Mouse (Mus musculus): Measurements from ENCODE around the gene Hoxd8. TPM values are rescaled to one million over a fixed set of nuclear protein-coding genes. Genes with fewer than 3 reads are reported as not detected.

Gene Hoxd8
- polyA plus RNA-seq, 1 experiment from 2014 or later = 2.6 TPM

GRCm38 (mm10) chr2:74728303-74728680 lies 23.9 kb downstream of the Hoxd8 start:
- H3K4me2 ChIP-seq (replicated peaks; ENCODE audit: low read depth, low read length) = no peak overlapping the region; the same call in 1 of the 2 replicates
- H3K9me3 ChIP-seq (ENCODE audit: control insufficient read depth, low read depth, low read length) = no peaks in the 10 kb centered on the region
- H3K27ac ChIP-seq (ENCODE audit: low read length) = no peak overlapping the region
- no peaks in the 10 kb centered on the region for H3K36me3 ChIP-seq (ENCODE audit: control insufficient read depth, insufficient read depth, low read length)
- H3K4me1 ChIP-seq (ENCODE audit: control insufficient read depth, insufficient read depth, low read length) = no peaks in the 10 kb centered on the region
- ATAC-seq (ENCODE audit: insufficient number of reproducible peaks, insufficient read depth, low FRiP score, low read depth) = no peak
- H3K9ac ChIP-seq (replicated peaks; ENCODE audit: low read depth, low read length) = no peak overlapping the region; the same call in 1 of the 2 replicates
- 38% methylated on average over 13 of the region's 13 CpGs for WGBS
- H3K4me3 ChIP-seq (ENCODE audit: low read depth, low read length) = peak overlapping the region; percentile 7; the same call in 1 of the 2 replicates
- peaks cover 67% of the 10 kb centered on the region for H3K27me3 ChIP-seq (ENCODE audit: control insufficient read depth, insufficient read depth, low read length)

- Histone ChIP-seq H3K9me3 (ENCODE audit: control insufficient read depth, low read depth, low read length) (no peaks in the 10 kb centered on the region), H3K36me3 (ENCODE audit: control insufficient read depth, insufficient read depth, low read length) (no peaks in the 10 kb centered on the region), H3K4me2 (replicated peaks; ENCODE audit: low read depth, low read length) (no peak overlapping the region), H3K4me1 (ENCODE audit: control insufficient read depth, insufficient read depth, low read length) (no peaks in the 10 kb centered on the region), H3K9ac (replicated peaks; ENCODE audit: low read depth, low read length) (no peak overlapping the region), H3K27ac (ENCODE audit: low read length) (no peak overlapping the region), H3K4me3 (ENCODE audit: low read depth, low read length) (no peak overlapping the region), H3K27me3 (ENCODE audit: control insufficient read depth, insufficient read depth, low read length) (peaks cover 57% of the 10 kb centered on the region)
- WGBS = 21% methylated on average over 8 of the region's 8 CpGs
- ATAC-seq (ENCODE audit: insufficient number of reproducible peaks, insufficient read depth, low FRiP score, low read depth) = no peak
These were observed 25.9 kb downstream of the Hoxd8 start for GRCm38 (mm10) chr2:74730331-74730730.

- Histone ChIP-seq H3K9ac (replicated peaks; ENCODE audit: low read depth, low read length) (no peak overlapping the region), H3K4me1 (ENCODE audit: control insufficient read depth, insufficient read depth, low read length) (no peaks in the 10 kb centered on the region), H3K27ac (ENCODE audit: low read length) (no peak overlapping the region), H3K4me3 (ENCODE audit: low read depth, low read length) (no peak overlapping the region), H3K36me3 (ENCODE audit: control insufficient read depth, insufficient read depth, low read length) (no peaks in the 10 kb centered on the region), H3K4me2 (replicated peaks; ENCODE audit: low read depth, low read length) (no peak overlapping the region), H3K9me3 (ENCODE audit: control insufficient read depth, low read depth, low read length) (no peaks in the 10 kb centered on the region), H3K27me3 (ENCODE audit: control insufficient read depth, insufficient read depth, low read length) (peaks cover 52% of the 10 kb centered on the region)
- no peak for ATAC-seq (ENCODE audit: insufficient number of reproducible peaks, insufficient read depth, low FRiP score, low read depth)
These were observed 26.6 kb downstream of the Hoxd8 start for GRCm38 (mm10) chr2:74731055-74731454.

- peaks cover 50% of the 10 kb centered on the region for H3K27me3 ChIP-seq (ENCODE audit: control insufficient read depth, insufficient read depth, low read length)
- H3K9me3 ChIP-seq (ENCODE audit: control insufficient read depth, low read depth, low read length) = no peaks in the 10 kb centered on the region
- no peaks in the 10 kb centered on the region for H3K4me1 ChIP-seq (ENCODE audit: control insufficient read depth, insufficient read depth, low read length)
- H3K9ac ChIP-seq (replicated peaks; ENCODE audit: low read depth, low read length) = no peak overlapping the region
- no peak overlapping the region for H3K4me3 ChIP-seq (ENCODE audit: low read depth, low read length)
- 0 out of 2 replicates have a peak overlapping the region, but pooled peaks have one; percentile 4 for H3K4me2 ChIP-seq (replicated peaks; ENCODE audit: low read depth, low read length)
- no peak for ATAC-seq (ENCODE audit: insufficient number of reproducible peaks, insufficient read depth, low FRiP score, low read depth)
- H3K27ac ChIP-seq (ENCODE audit: low read length) = no peak overlapping the region
- H3K36me3 ChIP-seq (ENCODE audit: control insufficient read depth, insufficient read depth, low read length) = no peaks in the 10 kb centered on the region
- 16% methylated on average over 9 of the region's 9 CpGs for WGBS
These were observed 27.5 kb downstream of the Hoxd8 start for GRCm38 (mm10) chr2:74731799-74732512.

- Histone ChIP-seq H3K27me3 (ENCODE audit: control insufficient read depth, insufficient read depth, low read length) (peaks cover 55% of the 10 kb centered on the region), H3K27ac (ENCODE audit: low read length) (no peak overlapping the region), H3K4me1 (ENCODE audit: control insufficient read depth, insufficient read depth, low read length) (no peaks in the 10 kb centered on the region), H3K36me3 (ENCODE audit: control insufficient read depth, insufficient read depth, low read length) (no peaks in the 10 kb centered on the region), H3K9ac (replicated peaks; ENCODE audit: low read depth, low read length) (no peak overlapping the region), H3K4me2 (replicated peaks; ENCODE audit: low read depth, low read length) (peak overlapping the region; percentile 27; the same call in 1 of the 2 replicates), H3K9me3 (ENCODE audit: control insufficient read depth, low read depth, low read length) (no peaks in the 10 kb centered on the region), H3K4me3 (ENCODE audit: low read depth, low read length) (peak overlapping the region; percentile 5; the same call in 1 of the 2 replicates)
- ATAC-seq (ENCODE audit: insufficient number of reproducible peaks, insufficient read depth, low FRiP score, low read depth) = no peak
- 4% methylated on average over 52 of the region's 52 CpGs for WGBS
These were observed 28.3 kb downstream of the Hoxd8 start for GRCm38 (mm10) chr2:74732513-74733316.

GRCm38 (mm10) chr2:74733317-74733661 lies 28.9 kb downstream of the Hoxd8 start:
- Histone ChIP-seq H3K9me3 (ENCODE audit: control insufficient read depth, low read depth, low read length) (no peaks in the 10 kb centered on the region), H3K4me2 (replicated peaks; ENCODE audit: low read depth, low read length) (peak overlapping the region; percentile 27; the same call in 1 of the 2 replicates), H3K36me3 (ENCODE audit: control insufficient read depth, insufficient read depth, low read length) (no peaks in the 10 kb centered on the region), H3K9ac (replicated peaks; ENCODE audit: low read depth, low read length) (no peak overlapping the region), H3K27me3 (ENCODE audit: control insufficient read depth, insufficient read depth, low read length) (peaks cover 55% of the 10 kb centered on the region), H3K4me3 (ENCODE audit: low read depth, low read length) (no peak overlapping the region), H3K27ac (ENCODE audit: low read length) (no peak overlapping the region), H3K4me1 (ENCODE audit: control insufficient read depth, insufficient read depth, low read length) (no peaks in the 10 kb centered on the region)
- ATAC-seq (ENCODE audit: insufficient number of reproducible peaks, insufficient read depth, low FRiP score, low read depth) = no peak
- under 1% methylated on average over 16 of the region's 16 CpGs for WGBS

GRCm38 (mm10) chr2:74733765-74734164 lies 29.4 kb downstream of the Hoxd8 start:
- H3K36me3 ChIP-seq (ENCODE audit: control insufficient read depth, insufficient read depth, low read length) = no peaks in the 10 kb centered on the region
- peaks cover 55% of the 10 kb centered on the region for H3K27me3 ChIP-seq (ENCODE audit: control insufficient read depth, insufficient read depth, low read length)
- H3K9ac ChIP-seq (replicated peaks; ENCODE audit: low read depth, low read length) = no peak overlapping the region
- H3K4me2 ChIP-seq (replicated peaks; ENCODE audit: low read depth, low read length) = no peak overlapping the region
- ATAC-seq (ENCODE audit: insufficient number of reproducible peaks, insufficient read depth, low FRiP score, low read depth) = no peak
- 8% methylated on average over 6 of the region's 6 CpGs for WGBS
- no peaks in the 10 kb centered on the region for H3K4me1 ChIP-seq (ENCODE audit: control insufficient read depth, insufficient read depth, low read length)
- no peaks in the 10 kb centered on the region for H3K9me3 ChIP-seq (ENCODE audit: control insufficient read depth, low read depth, low read length)
- no peak overlapping the region for H3K27ac ChIP-seq (ENCODE audit: low read length)
- no peak overlapping the region for H3K4me3 ChIP-seq (ENCODE audit: low read depth, low read length)

- Histone ChIP-seq H3K27me3 (ENCODE audit: control insufficient read depth, insufficient read depth, low read length) (peaks cover 57% of the 10 kb centered on the region), H3K4me2 (replicated peaks; ENCODE audit: low read depth, low read length) (0 out of 2 replicates have a peak overlapping the region, but pooled peaks have one; percentile 15), H3K9ac (replicated peaks; ENCODE audit: low read depth, low read length) (no peak overlapping the region), H3K9me3 (ENCODE audit: control insufficient read depth, low read depth, low read length) (no peaks in the 10 kb centered on the region), H3K36me3 (ENCODE audit: control insufficient read depth, insufficient read depth, low read length) (no peaks in the 10 kb centered on the region), H3K4me1 (ENCODE audit: control insufficient read depth, insufficient read depth, low read length) (no peaks in the 10 kb centered on the region), H3K27ac (ENCODE audit: low read length) (no peak overlapping the region), H3K4me3 (ENCODE audit: low read depth, low read length) (peak overlapping the region; percentile 10; the same call in 1 of the 2 replicates)
- WGBS = 4% methylated on average over 13 of the region's 13 CpGs
- ATAC-seq (ENCODE audit: insufficient number of reproducible peaks, insufficient read depth, low FRiP score, low read depth) = no peak
These were observed 30.0 kb downstream of the Hoxd8 start for GRCm38 (mm10) chr2:74734451-74734850.

All from stomach, embryonic 14.5 days (tissue).